Mouse (Mus musculus) fat pad, adult 2 months (tissue): Measurements from ENCODE around the gene Ddx31.

Experiments
- DNase-seq: peaks from one replicate; pipeline ENCODE4 v3.0.0-alpha.2; 2011; ENCODE audit warnings: low read depth, low spot score; ENCODE audit errors: extremely low read depth

Ddx31 gene

DNA sequence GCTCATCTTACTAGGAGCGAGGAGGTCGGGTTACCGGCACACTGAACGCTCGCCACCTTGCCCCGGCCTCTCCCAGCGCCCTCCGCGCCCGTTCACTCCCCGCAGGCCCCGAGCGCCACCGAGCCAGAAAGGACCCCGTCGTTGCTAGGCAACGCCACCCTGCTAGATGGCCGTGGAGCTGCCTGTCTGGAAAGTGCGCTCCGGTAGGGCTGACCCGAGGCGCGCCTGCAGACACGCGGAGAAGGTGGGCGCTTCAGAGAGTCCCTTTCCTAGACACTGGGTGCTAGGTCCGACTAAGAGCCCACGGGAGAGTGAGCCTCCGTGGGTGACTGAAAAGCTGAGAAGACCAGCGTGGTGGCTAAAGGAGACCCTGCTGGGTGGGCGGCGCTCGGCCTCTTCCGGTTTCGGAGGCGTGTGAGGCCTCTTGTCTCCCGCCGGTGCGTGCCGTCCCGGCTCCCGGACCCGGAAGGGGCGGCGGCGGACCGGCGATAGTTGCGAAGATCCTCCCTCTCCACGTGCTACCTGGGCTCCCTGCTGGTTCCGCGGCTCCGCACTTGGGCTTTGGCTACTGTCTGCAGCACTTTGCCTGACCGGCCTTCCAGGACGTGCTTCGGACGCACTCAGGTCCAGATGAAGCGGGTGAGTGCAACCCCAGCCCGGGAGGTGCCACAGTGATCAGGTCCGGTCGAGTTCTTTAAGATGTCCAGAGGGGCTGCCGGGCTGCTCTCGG lies at the start of gene Ddx31, which contains the start of gene Gtf3c4:
Ddx31 (plus strand) TSS at position 185 of the 730 bp plus-strand sequence.
Gtf3c4 (minus strand) TSS at position 139 of the 730 bp plus-strand sequence.
- peak; percentile 18 for DNase-seq

DNA sequence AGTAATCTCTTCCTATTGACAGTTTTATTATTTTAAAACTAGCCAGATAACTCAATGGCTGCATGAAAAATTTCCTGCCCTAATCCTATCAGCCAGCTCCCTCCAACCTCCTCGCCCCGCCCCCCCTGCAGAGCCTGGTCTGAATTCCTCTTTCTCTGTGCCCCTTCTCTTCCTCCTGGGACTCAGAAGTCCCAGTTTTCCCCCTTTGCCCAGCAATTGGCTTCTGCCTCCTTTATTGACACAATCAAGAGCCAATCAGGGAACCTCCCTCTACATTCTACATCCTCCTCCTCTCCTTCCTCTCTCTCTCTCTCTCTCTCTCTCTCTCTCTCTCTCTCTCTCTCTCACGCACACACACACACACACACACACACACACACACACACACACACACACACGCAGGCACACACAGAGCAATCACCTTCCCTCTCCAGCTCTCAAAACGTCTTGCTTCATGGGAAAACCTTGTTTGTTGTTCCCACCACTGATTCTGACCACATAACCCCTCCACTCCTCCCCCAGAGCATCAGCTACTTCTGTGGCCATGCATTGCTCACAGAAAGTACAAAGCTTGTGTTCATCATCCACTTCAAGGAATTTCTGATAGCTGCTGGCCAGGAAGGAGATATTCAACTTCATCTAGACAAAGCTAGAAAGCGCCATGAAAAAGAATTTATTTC lies 47.1 kb upstream of the Ddx31 start:
- no peak for DNase-seq

GRCm38 (mm10) chr2:28794623-28795022 lies 45.6 kb upstream of the Ddx31 start:
- DNase-seq: no peak

DNA sequence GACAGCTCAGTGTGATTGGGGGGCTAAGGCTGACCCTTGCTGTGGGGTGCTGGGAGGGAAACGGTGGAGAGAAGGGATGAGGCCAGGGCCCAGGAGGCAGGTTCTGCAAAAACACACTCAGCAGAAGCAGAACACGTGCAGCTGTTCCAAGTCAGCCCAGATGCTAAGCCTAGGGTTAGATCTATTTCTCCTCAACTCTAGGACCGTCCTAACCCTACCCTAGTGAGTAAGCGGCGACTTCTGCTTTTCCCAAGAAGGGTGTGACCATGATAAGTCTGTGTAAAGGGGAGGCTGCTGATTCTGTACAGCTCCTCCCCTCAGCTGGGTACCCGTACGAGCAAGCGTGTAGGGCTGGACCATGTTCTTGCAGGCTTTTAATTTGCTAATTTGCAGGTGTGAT lies 43.9 kb upstream of the Ddx31 start:
- no peak for DNase-seq

DNA sequence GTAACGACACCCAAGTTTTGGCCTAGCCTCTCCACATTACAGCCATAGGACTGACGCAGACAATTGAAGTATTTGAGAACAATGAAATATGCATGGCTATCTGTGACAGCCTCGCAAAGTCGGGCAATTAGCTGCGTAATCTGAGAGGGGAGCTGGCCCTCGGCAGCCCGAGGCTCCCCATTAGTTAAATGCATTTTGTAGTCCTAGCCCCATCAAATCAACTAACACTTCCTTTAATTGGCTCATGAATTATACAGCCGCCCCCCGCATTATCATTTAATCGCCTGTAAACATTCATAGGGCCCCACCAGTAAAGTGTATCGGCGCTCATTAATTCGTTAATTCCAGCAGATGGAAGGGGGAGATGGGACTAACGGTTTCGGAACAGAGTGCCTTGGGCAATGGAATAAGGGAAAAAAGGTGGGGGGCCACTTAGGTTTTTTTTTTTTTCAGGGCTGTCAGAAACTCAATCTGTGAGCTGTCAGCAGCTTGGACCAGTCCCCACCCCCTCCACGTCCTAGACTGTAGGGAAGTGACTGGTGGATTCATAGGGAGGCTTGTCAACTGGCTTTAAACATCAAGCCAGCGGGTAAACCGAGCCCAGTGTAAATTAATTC lies 42.6 kb upstream of the Ddx31 start:
- DNase-seq: no peak

DNA sequence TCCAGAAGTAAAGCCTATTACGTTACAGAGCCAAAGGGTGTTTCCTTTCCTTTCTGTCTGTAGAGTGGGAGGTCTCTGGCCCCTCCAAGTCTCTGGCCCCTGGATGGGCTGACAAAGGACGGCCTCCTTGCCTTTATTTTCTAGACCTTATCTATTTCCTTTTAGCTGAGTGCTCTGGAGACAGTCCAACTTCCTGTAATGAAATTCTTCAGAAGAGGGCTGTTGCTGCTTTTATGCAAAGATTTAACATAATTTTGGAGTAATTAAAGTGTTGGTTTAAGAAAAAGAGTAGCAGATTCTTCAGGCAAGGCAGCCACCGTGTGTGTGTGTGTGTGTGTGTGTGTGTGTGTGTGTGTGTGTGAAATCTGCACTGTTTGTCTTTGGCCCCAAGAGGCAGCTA lies 41.8 kb upstream of the Ddx31 start:
- no peak for DNase-seq

DNA sequence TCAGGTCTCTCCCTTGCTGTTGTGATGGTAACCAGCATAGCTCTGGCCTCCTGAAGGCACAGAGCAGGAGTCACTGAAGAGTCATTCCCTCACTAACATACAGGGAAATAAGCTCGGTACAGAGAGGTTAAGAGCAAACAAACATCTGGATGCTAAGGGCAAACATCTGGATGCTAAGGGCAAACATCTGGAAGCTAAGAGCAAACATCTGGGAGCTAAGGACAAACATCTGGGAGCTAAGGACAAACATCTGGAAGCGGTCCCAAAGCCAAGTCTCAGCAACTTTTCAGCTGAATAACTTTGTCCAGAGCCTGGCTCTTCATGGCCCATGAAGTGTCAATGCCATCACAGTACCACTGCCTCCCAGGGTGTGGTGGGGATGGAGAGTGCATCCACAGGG lies 40.6 kb upstream of the Ddx31 start:
- no peak for DNase-seq

GRCm38 (mm10) chr2:28803406-28803805 lies 36.8 kb upstream of the Ddx31 start:
- DNase-seq: no peak

DNA sequence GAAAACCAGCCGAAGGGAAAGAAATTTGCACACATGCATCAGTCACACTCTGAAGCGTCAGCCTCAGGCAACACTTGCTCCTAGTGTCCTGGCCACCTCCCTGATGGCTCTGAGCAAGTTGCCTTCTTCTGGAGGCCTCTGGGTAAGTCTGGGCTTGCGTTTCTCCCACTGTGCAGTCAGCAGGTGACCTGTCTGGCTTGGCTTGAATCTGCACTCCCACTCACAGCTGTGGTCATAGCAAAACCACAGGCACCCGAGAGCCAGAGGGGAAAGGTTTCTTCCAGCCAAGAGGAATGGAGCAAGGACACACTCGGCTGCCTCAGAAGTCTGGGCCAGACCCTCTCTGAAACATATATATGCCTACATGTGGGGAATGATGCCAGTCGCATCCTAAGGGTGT lies 31.4 kb upstream of the Ddx31 start:
- no peak for DNase-seq

- no peak for DNase-seq
These were observed 29.8 kb upstream of the Ddx31 start for GRCm38 (mm10) chr2:28810260-28811013.

- no peak for DNase-seq
These were observed 21.3 kb upstream of the Ddx31 start for GRCm38 (mm10) chr2:28818866-28819265.

- DNase-seq: no peak
These were observed 10.9 kb upstream of the Ddx31 start for GRCm38 (mm10) chr2:28829265-28829664.

- no peak for DNase-seq
These were observed 3.8 kb upstream of the Ddx31 start for GRCm38 (mm10) chr2:28836181-28836940.

DNA sequence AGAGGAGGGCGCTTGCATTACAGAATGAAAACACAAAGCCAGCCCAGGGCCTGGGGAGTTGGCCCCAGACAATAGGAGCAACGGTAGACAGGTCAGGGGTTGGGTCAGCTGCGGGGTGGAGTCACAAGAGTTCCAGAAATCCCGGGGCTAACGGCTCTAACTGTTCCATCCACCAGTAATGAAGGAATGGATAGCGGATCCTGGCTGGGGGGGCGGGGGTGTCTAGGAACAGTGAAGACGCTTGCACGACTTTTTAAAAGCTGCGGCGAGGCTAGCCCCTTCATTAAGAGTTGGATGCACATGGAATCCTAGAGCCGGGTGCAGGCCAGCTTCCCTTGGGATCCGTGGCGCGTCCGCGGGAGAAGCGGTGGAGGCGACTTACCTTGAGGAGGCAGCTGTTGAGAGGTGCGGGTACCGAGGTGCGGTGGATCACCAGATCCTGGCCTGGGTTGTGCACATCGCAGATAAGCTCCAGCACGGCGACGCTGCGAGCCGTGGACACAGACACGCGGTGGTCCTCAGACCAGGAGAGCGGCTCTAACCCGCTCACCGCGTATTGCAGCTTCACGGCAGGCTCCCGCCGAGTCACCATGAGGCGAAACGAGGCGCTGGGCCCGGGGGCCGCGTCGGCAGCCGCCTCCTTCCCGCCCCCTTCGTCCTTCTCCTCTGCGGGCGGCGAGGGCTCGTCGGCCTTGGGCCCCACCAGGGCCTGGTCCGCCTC lies 545 bp upstream of the Ddx31 start:
- no peak for DNase-seq

DNA sequence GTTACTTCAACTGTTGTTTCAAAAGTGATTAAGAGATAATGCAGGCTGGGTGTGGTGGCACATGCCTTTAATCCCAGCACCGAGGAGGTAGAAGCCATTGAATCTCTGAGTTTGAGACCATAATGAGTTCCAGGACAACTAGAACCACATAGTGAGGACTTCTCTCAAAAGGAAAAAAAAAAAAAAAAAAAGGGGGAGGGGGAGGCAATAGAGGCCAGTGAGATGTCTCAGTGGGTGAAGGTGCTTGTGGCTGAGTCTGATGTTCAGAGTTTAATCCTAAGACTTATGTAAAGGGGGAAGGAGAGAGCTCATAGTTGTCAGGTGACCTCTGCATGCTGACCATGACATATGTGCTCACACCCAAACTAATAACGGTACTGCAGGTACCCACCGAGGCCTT lies 1.8 kb downstream of the Ddx31 start:
- no peak for DNase-seq

DNA sequence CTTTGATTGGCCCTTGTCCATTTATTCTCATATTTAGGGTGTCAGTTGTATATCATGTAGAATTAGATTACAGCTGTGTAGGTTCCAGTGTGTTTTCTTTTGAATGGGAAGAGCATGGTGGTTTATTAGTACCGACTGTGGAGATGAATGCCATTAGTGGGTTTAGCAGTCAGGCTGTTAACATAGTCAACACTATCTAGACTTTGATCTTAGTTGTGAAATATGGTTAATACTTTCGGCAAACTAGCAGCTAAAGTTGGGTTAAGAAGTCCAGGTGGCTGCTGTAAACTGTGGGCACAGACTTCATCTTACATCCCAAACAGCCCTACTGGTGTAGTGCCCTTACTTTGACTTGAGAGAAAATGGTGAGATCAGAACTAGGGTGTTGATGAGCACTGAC lies 8.7 kb downstream of the Ddx31 start:
- DNase-seq: no peak

DNA sequence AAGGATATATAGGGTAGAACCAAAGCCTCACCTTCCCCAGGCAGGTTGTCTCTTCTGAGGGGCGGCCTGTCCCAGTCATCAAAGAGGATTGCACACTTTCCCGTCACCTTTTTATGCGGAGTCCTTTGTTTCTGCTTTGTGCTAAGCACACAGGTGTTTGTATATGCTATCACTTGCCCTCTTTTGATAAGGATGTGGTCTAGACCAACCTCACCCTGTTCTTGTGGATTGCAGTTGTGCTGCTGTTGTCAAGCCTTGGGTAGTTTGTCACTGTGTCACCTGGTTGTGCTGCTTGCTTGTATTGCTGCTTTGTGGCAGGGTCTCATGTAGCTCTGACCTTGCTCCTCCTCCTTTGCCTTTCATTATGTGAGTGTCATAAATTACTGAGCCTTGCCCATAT lies 12.4 kb downstream of the Ddx31 start:
- no peak for DNase-seq

GRCm38 (mm10) chr2:28855773-28856172 lies 15.6 kb downstream of the Ddx31 start:
- no peak for DNase-seq

GRCm38 (mm10) chr2:28859303-28859702 lies 19.1 kb downstream of the Ddx31 start:
- no peak for DNase-seq
